Mouse (Mus musculus) midbrain, postnatal 0 days (tissue): ENCODE results near the gene Ly6g6f. TPM values are rescaled to one million over a fixed set of nuclear protein-coding genes. Genes with fewer than 3 reads are reported as not detected.

Source experiments
- ATAC-seq: fragments of 200-750 bp; cut with Nextera tagmentation; 2 replicates; pipeline ENCODE4 v1.8.0; 2017; ENCODE audit warnings: moderate number of reproducible peaks, mild to moderate bottlenecking, moderate TSS enrichment, moderate library complexity; ENCODE audit not compliant: low FRiP score
- DNase-seq: peaks from one replicate; pipeline ENCODE4 v3.0.0-alpha.2; 2015; ENCODE audit warnings: low spot score
- H3K27ac ChIP-seq: fragments of 300-500 bp; sonication (generic); 2 replicates; pipeline ENCODE4 v1.5.1; 2014; ENCODE audit warnings: low read depth, mild to moderate bottlenecking, low read length, mixed read lengths
- H3K27me3 ChIP-seq: fragments of 300-500 bp; sonication (generic); 2 replicates; pipeline ENCODE4 v1.6.1; 2014; ENCODE audit warnings: low read length, control low read depth, mixed read lengths; ENCODE audit not compliant: insufficient read depth
- H3K36me3 ChIP-seq: fragments of 300-500 bp; sonication (generic); 2 replicates; pipeline ENCODE4 v1.6.1; 2014; ENCODE audit warnings: low read length, control low read depth, mixed read lengths; ENCODE audit not compliant: insufficient read depth
- H3K4me1 ChIP-seq: fragments of 300-500 bp; sonication (generic); 2 replicates; pipeline ENCODE4 v1.6.1; 2014; ENCODE audit warnings: mild to moderate bottlenecking, control low read depth, antibody characterized with exemption, low read length, mixed read lengths; ENCODE audit not compliant: insufficient read depth
- H3K4me2 ChIP-seq: fragments of 300-500 bp; sonication (generic); 2 replicates; pipeline ENCODE4 v1.6.1; 2014; ENCODE audit warnings: low read depth, mild to moderate bottlenecking, low read length, mixed read lengths; ENCODE audit not compliant: poor library complexity, severe bottlenecking
- H3K4me3 ChIP-seq: fragments of 300-500 bp; sonication (generic); 2 replicates; pipeline ENCODE4 v1.5.1; 2014; ENCODE audit warnings: low read depth, mild to moderate bottlenecking, low read length, moderate library complexity
- H3K9ac ChIP-seq: fragments of 300-500 bp; sonication (generic); replicated peaks from 2 replicates; pipeline ENCODE4 v1.6.1; 2014; ENCODE audit warnings: mild to moderate bottlenecking, low read length, moderate library complexity, mixed read lengths; ENCODE audit not compliant: poor library complexity, severe bottlenecking
- H3K9me3 ChIP-seq: fragments of 300-500 bp; sonication (generic); 2 replicates; pipeline ENCODE4 v1.6.1; 2016; ENCODE audit warnings: low read length, control low read depth
- CTCF ChIP-seq: IDR thresholded peaks from 2 replicates; pipeline ENCODE4 v1.5.1; 2016; ENCODE audit warnings: antibody characterized with exemption, mild to moderate bottlenecking
- WGBS: fragments of 180-500 bp; shearing (Covaris S2); extraction: QIAGEN DNeasy Blood & Tissue Kit; methylation state at CpG from one replicate; pipeline ENCODE4 v1.1.7; 2014; 5-methylcytosine and 5-hydroxymethylcytosine counted together
- polyA plus RNA-seq: library from polyadenylated mRNA; unstranded; fragments of >200 nt; fragmentation: Nextera tagmentation; extraction: Ambion mirVana; gene quantifications from 2 replicates; pipeline ENCODE4 v1.2.1, GENCODE M21; 2015
- total RNA-seq: library from RNA; depleted of rRNA; stranded (reverse); fragments of >200 nt; gene quantifications from 2 replicates; pipeline ENCODE4 v1.2.3, GENCODE M21; 2014

Gene Ly6g6f
- total and polyA plus RNA-seq, 2 experiments from 2014 or later, result not detected

DNA sequence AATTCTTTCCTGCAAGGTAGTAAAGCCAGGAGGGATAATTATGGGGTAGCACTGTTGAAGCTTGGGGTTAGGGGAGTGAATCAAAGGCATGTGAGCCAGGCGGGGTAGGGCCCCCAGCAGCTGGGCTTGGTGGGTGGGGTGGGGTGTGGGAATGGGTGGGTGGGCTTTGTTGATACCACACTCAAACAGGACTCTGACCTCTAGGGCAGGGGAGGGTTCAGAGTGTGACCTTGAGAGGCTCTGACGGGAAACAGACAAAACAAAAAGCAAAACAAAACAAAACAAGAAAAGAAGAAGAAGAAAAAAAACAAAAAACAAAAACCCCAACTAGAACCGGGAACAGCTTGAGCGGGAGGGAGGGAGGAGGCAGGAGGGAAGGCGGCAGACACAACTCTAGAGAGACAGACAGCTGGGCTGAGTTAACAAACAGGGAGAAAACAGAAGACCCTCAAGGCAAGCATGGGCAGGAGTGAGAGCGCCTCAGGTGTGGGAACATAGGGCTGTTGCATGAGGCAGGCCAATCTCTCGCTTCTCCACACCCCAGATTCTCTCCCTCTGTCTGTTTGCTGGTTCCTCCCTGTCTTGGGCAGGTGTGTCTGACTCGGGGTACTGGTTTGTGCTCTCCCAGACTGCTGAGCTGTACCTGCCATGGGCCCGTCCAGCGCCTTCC is 8.8 kb downstream of the Ly6g6f start, which contains the start of gene Ly6g6e:
Ly6g6e (plus strand) TSS at position 396 of the 670 bp plus-strand sequence.
- no peak for TF ChIP-seq CTCF
- no peak for ATAC-seq
- DNase-seq, result no peak
- WGBS, result 40% methylated on average over 10 of the region's 10 CpGs
- no peak within 1 kb of the TSS for H3K27ac ChIP-seq
- no peak within 1 kb of the TSS for H3K9ac ChIP-seq
- H3K27me3 ChIP-seq, result no peaks in the 10 kb centered on the region
- H3K36me3 ChIP-seq, result no peaks in the 10 kb centered on the region
- H3K4me2 ChIP-seq, result peak within 1 kb of the TSS; percentile 35
- no peaks in the 10 kb centered on the region for H3K4me1 ChIP-seq
- peak within 1 kb of the TSS; percentile 18; the same call in 1 of the 2 replicates for H3K4me3 ChIP-seq
- H3K9me3 ChIP-seq, result no peaks in the 10 kb centered on the region

DNA sequence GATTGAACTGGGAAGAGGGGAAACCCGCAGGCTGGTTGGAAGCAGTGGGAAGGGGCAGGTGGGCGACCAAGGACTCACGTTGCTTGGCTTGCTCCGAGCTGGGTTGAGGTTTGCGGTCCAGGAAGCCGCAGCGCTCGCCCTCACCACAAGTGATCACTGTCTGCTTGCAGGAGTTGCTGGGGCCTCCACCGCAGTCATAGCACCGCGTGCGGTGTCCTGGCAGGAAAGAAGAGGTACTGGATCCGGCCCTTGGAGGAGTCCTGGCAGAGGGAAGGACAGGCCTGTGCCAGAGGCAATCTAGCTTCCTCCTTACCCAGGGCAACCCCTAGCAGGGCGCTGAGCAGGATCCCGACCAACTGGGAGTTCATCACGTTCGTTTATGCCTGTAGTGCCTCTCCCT is 11.3 kb downstream of the Ly6g6f start:
- H3K27me3 ChIP-seq, result no peaks in the 10 kb centered on the region
- TF ChIP-seq CTCF, result no peak
- H3K9me3 ChIP-seq, result no peaks in the 10 kb centered on the region
- no peak overlapping the region for H3K4me3 ChIP-seq
- H3K4me1 ChIP-seq, result no peaks in the 10 kb centered on the region
- no peaks in the 10 kb centered on the region for H3K36me3 ChIP-seq
- no peak for ATAC-seq
- WGBS, result 57% methylated on average over 17 of the region's 17 CpGs
- H3K27ac ChIP-seq, result no peak overlapping the region
- no peak overlapping the region for H3K4me2 ChIP-seq
- DNase-seq, result no peak
- H3K9ac ChIP-seq, result no peak overlapping the region

DNA sequence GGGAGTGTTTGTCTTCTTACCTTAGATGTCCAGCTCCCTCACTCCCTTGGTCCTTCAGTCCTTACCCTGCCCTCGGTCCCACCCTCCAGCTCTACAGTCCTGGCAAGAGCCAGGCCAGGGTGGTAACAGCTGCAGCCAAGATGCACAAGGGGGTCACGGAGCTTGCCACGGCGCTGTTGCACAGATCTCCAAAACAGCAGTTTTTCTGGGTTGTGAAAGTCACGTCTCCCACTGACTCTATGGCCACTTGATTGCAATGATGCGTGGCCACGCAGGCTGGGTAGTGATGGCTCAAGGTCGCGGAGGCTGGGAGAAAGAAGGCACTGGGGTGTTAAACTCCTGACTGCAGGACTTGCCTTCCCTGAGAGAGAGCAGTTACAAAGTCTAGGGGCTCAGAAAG is 14.0 kb downstream of the Ly6g6f start:
- TF ChIP-seq CTCF, result no peak
- H3K27me3 ChIP-seq, result no peaks in the 10 kb centered on the region
- H3K9ac ChIP-seq, result no peak overlapping the region
- no peak overlapping the region for H3K4me3 ChIP-seq
- H3K4me1 ChIP-seq, result no peaks in the 10 kb centered on the region
- ATAC-seq (no peak), DNase-seq (no peak)
- no peak overlapping the region for H3K4me2 ChIP-seq
- 80% methylated on average over 9 of the region's 9 CpGs for WGBS
- H3K27ac ChIP-seq, result no peak overlapping the region
- H3K9me3 ChIP-seq, result no peaks in the 10 kb centered on the region
- H3K36me3 ChIP-seq, result no peaks in the 10 kb centered on the region

DNA sequence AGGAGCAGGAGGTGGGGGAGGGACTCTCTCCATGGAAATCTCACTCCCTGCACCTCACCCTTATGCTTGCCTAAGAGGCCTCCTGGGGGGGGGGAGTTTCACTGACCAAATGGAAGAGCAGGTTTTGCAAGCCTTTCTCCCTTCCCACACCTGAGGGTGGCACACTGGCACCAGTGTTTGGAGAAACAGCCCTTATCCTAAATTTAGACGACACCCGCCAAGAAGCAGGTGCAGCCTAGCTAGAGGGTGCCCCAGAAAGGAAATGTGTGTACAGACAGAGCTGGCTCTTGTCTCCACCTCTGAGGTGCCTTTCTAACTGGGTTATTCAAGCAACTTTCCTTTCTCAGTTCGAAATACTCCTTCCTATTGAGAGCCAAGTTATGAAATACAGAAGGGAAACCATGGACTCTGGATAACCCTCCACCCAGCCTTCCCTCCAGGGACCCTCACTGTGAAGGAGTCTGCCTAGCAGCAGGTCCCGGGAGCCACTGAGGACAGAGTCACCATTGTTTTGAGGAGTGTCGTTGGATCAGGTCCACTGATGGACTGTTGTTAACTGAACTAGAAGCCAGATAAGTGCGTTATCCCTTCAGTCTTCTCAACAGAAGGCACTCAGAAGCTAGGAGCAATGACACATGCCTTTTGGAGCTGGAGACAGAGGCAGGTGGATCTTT is 14.7 kb downstream of the Ly6g6f start:
- H3K9me3 ChIP-seq, result no peaks in the 10 kb centered on the region
- no peak overlapping the region for H3K4me2 ChIP-seq
- H3K36me3 ChIP-seq, result no peaks in the 10 kb centered on the region
- TF ChIP-seq CTCF, result no peak
- WGBS, result 57% methylated on average over 6 of the region's 6 CpGs
- no peak overlapping the region for H3K27ac ChIP-seq
- DNase-seq (no peak), ATAC-seq (no peak)
- no peaks in the 10 kb centered on the region for H3K4me1 ChIP-seq
- H3K27me3 ChIP-seq, result 0 out of 2 replicates have a peak, but pooled peaks cover under 1% of the 10 kb centered on the region
- no peak overlapping the region for H3K4me3 ChIP-seq
- H3K9ac ChIP-seq, result no peak overlapping the region

DNA sequence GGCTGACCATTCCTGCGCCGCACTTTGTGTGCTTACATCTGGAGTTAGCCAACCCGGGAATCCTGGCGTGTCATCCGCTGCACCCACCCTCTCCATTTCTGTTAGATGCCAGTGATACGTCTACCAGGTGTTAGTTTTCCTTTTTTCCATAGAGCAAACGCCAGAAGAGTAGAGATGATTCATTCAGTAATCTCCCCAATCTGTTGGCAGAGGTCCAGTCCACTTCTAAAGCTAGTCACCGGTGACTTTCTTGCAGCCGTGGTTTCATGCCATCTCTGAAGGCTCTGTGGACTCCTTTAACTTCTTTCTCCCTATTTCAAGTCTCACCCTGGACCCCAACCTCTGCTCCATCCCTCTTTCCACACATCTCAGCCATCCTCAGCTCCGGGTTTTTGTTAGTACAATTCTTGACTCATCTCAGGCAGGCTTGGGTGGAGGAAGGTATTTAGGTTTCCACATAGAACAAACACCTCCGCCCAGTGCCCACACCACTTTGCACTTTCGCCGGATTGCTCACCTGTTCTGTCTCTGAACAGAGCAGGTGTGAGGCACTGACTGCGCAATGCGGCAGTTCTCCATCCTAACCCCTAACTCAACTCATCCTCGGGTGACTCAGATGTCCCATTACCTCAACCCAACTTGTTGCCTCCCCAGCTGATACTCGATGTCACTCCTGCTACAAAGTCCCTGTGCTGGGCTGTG is 17.0 kb downstream of the Ly6g6f start:
- Histone ChIP-seq H3K4me3 (no peak overlapping the region), H3K27me3 (peaks cover 19% of the 10 kb centered on the region; the same call in 1 of the 2 replicates), H3K9me3 (no peaks in the 10 kb centered on the region), H3K27ac (no peak overlapping the region), H3K4me1 (no peaks in the 10 kb centered on the region; the same call in 1 of the 2 replicates), H3K4me2 (no peak overlapping the region), H3K36me3 (no peaks in the 10 kb centered on the region), H3K9ac (no peak overlapping the region)
- DNase-seq (no peak), ATAC-seq (no peak)
- WGBS, result 85% methylated on average over 17 of the region's 17 CpGs
- no peak for TF ChIP-seq CTCF
